Mouse (Mus musculus) MEL (cell line): ENCODE measurements around the gene Ager.

Source experiments
- GABPA ChIP-seq: IDR thresholded peaks from 2 replicates; pipeline ENCODE4 v1.6.1; 2012; ENCODE audit warnings: low read depth, mild to moderate bottlenecking, inconsistent platforms, low read length, improper control_type of control experiment, moderate library complexity
- POLR2AphosphoS2 ChIP-seq: IDR thresholded peaks from 2 replicates; pipeline ENCODE4 v1.6.1; 2011; ENCODE audit warnings: low read length, improper control_type of control experiment
- TAL1 ChIP-seq: IDR thresholded peaks from 2 replicates; pipeline ENCODE4 v1.6.1; 2012; ENCODE audit warnings: mild to moderate bottlenecking, inconsistent platforms, low read length, moderate library complexity, mixed read lengths
- USF1 ChIP-seq: IDR thresholded peaks from 2 replicates; pipeline ENCODE4 v1.6.1; 2014; ENCODE audit warnings: low read depth, mild to moderate bottlenecking, inconsistent platforms, low read length, improper control_type of control experiment, moderate library complexity

- TF ChIP-seq USF1 (no peak), TAL1 (no peak), POLR2AphosphoS2 (no peak), GABPA (no peak)
Measured at GRCm38 (mm10) chr17:34626062-34626772, 28.6 kb downstream of the Ager start.
